Comparison of ENCODE assay signal across 18 mouse cellular contexts in the genomic region with DNA sequence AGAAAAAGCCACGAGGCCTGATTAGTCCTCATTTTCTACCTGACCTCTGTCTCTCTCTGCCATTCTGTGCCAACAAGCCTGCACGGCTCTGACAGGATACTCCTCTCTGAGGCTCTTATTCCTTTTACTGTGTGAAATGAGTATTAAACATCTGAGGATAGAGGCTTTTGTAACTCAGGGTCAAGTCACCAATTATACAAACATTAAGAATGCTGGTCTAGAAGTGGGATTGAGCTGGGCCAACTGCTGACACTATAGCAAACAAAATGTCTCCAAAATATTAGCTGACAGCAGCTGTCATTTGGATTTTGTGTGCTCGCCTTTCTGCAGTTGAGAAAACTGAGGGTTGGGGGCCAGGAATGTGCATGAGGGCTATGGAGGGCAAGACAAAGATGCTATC.
"Had no signal": no experiment of that assay in that cellular context is flagged by ENCODE, and none has a peak within 500 bp of the region (broad histone marks: within the 10 kb centered on the region; RNA-seq: fewer than 3 reads in every experiment).

No protein-coding gene starts in this region.

- H3K36me3 ChIP-seq: limb, embryonic 10.5 days; limb, embryonic 13.5 days; liver, embryonic 12.5 days; liver, embryonic 15.5 days had no signal

- DNase-seq: kidney, adult 18-20 months; kidney, adult 9 months; kidney, postnatal 25 days; layer of hippocampus, adult 9-11 months; liver; retina, postnatal 1 day; thymus, adult 18-20 months; thymus, postnatal 36 days had no signal

- H3K9ac ChIP-seq: limb, embryonic 13.5 days; liver, embryonic 12.5 days; liver, embryonic 15.5 days had no signal

- ATAC-seq: hindbrain, postnatal 0 days; inflammation-experienced regulatory T-cells, adult 6 months; intestine, embryonic 16.5 days; liver, embryonic 12.5 days had no signal

- H3K4me1 ChIP-seq: limb, embryonic 10.5 days; limb, embryonic 13.5 days; liver, embryonic 12.5 days; liver, embryonic 15.5 days had no signal

- H3K27ac ChIP-seq: hindbrain, postnatal 0 days; kidney, postnatal 0 days; layer of hippocampus, adult 2 months; limb, embryonic 10.5 days; limb, embryonic 13.5 days; liver, embryonic 12.5 days; liver, embryonic 15.5 days had no signal

- H3K4me2 ChIP-seq: limb, embryonic 13.5 days; liver, embryonic 12.5 days; liver, embryonic 15.5 days; midbrain, embryonic 11.5 days had no signal

- H3K9me3 ChIP-seq: limb, embryonic 10.5 days; limb, embryonic 13.5 days; liver, embryonic 12.5 days; liver, embryonic 15.5 days had no signal

- H3K27me3 ChIP-seq: limb, embryonic 13.5 days; liver, embryonic 12.5 days; liver, embryonic 15.5 days had no signal

- H3K4me3 ChIP-seq: layer of hippocampus, adult 2 months; limb, embryonic 10.5 days; limb, embryonic 13.5 days; liver, embryonic 12.5 days; liver, embryonic 15.5 days had no signal
